Mouse (Mus musculus): ENCODE data around the gene Gpalpp1. TPM values are rescaled to one million over a fixed set of nuclear protein-coding genes. Genes with fewer than 3 reads are reported as not detected.
A peak's percentile ranks its signal among the peaks of the same experiment; 100 is the strongest.

Gpalpp1 gene
- total RNA-seq, 1 experiment = 7.9 TPM

DNA sequence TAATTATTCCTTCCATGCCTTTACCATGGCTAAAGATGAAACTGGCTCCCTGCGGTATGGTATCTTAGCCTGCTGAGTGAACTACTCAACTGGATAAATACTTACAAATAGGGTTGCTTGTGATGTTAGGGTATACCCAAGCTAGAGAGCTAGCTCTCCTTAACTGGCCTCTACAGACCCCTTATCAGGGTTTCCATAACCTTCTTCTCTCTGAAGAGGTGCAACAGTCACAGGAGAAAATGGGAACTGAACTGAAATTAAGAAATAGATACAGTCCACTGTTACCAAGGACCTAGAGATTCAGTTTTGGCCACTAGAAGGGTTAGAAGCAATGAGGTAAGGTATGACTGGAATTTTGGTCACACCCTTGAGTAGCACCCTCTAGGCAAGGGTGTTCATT is 34.7 kb upstream of the Gpalpp1 start:
- peaks cover 4 to 7% of the 10 kb centered on the region in 2 experiments; a peak in 1 of 4 replicates for H3K4me1 ChIP-seq (ENCODE audit: control insufficient read depth in 2 of 2, insufficient read depth in 2 of 2, low read length in 2 of 2, poor library complexity in 1 of 2)
- H3K4me3 ChIP-seq (ENCODE audit: insufficient read depth in 1 of 2, low read depth in 1 of 2, low read length in 2 of 2, poor library complexity in 1 of 2, severe bottlenecking in 1 of 2) = no peak overlapping the region
- no peaks in the 10 kb centered on the region for H3K9me3 ChIP-seq (ENCODE audit: control insufficient read depth, insufficient read depth, low read depth, low read length)
- no peak overlapping the region; the same call in 1 of the 2 replicates for H3K27ac ChIP-seq (ENCODE audit: insufficient read depth, low read depth, low read length, poor library complexity, severe bottlenecking)
- no peaks in the 10 kb centered on the region for H3K36me3 ChIP-seq (ENCODE audit: control insufficient read depth, insufficient read depth, low read length, poor library complexity, severe bottlenecking)
- no peak for DNase-seq (ENCODE audit: low read depth, low spot score)
- no peak overlapping the region for H3K9ac ChIP-seq (ENCODE audit: insufficient read depth, low read depth, low read length, poor library complexity, severe bottlenecking)
- TF ChIP-seq HCFC1 (IDR thresholded peaks at IDR 0.05; ENCODE audit: borderline replicate concordance, insufficient read depth, low read length) = no peak
- TF ChIP-seq CHD2 (IDR thresholded peaks at IDR 0.05; ENCODE audit: low read depth, low read length) = no peak
- TF ChIP-seq ZNF384 (IDR thresholded peaks at IDR 0.05; ENCODE audit: low read depth, low read length) = no peak
- no peak for TF ChIP-seq ZC3H11A (IDR thresholded peaks at IDR 0.05; ENCODE audit: borderline replicate concordance, low read depth, low read length)
- TF ChIP-seq MAFK (IDR thresholded peaks at IDR 0.05; ENCODE audit: insufficient read depth, low read depth, low read length) = no peak
- in situ Hi-C loops (cut with MboI; ENCODE audit: low sequenced_read_pairs in 2 of 2, unreplicated experiment in 2 of 2) = no loop called here

- Histone ChIP-seq H3K9me3 (ENCODE audit: control insufficient read depth, insufficient read depth, low read depth, low read length) (no peaks in the 10 kb centered on the region), H3K9ac (ENCODE audit: insufficient read depth, low read depth, low read length, poor library complexity, severe bottlenecking) (no peak overlapping the region), H3K4me1 (ENCODE audit: control insufficient read depth in 2 of 2, insufficient read depth in 2 of 2, low read length in 2 of 2, poor library complexity in 1 of 2) (peaks cover 2 to 6% of the 10 kb centered on the region in 2 experiments; a peak in 1 of 4 replicates), H3K4me3 (ENCODE audit: insufficient read depth in 1 of 2, low read depth in 1 of 2, low read length in 2 of 2, poor library complexity in 1 of 2, severe bottlenecking in 1 of 2) (no peak overlapping the region), H3K36me3 (ENCODE audit: control insufficient read depth, insufficient read depth, low read length, poor library complexity, severe bottlenecking) (peaks cover 32% of the 10 kb centered on the region), H3K27ac (ENCODE audit: insufficient read depth, low read depth, low read length, poor library complexity, severe bottlenecking) (no peak overlapping the region)
- in situ Hi-C loops (cut with MboI; ENCODE audit: low sequenced_read_pairs in 2 of 2, unreplicated experiment in 2 of 2) = no loop called here
- no peak for DNase-seq (ENCODE audit: low read depth, low spot score)
- TF ChIP-seq ZC3H11A (IDR thresholded peaks at IDR 0.05; ENCODE audit: borderline replicate concordance, low read depth, low read length) = no peak
- TF ChIP-seq ZNF384 (IDR thresholded peaks at IDR 0.05; ENCODE audit: low read depth, low read length) = peak; percentile 82
- no peak for TF ChIP-seq HCFC1 (IDR thresholded peaks at IDR 0.05; ENCODE audit: borderline replicate concordance, insufficient read depth, low read length)
- no peak for TF ChIP-seq MAFK (IDR thresholded peaks at IDR 0.05; ENCODE audit: insufficient read depth, low read depth, low read length)
These were observed 24.4 kb upstream of the Gpalpp1 start for GRCm38 (mm10) chr14:76134975-76135374.

- Histone ChIP-seq H3K4me3 (ENCODE audit: insufficient read depth in 1 of 2, low read depth in 1 of 2, low read length in 2 of 2, poor library complexity in 1 of 2, severe bottlenecking in 1 of 2) (no peak overlapping the region), H3K27ac (ENCODE audit: insufficient read depth, low read depth, low read length, poor library complexity, severe bottlenecking) (no peak overlapping the region), H3K9ac (ENCODE audit: insufficient read depth, low read depth, low read length, poor library complexity, severe bottlenecking) (no peak overlapping the region), H3K4me1 (ENCODE audit: control insufficient read depth in 2 of 2, insufficient read depth in 2 of 2, low read length in 2 of 2, poor library complexity in 1 of 2) (no peaks in the 10 kb centered on the region), H3K9me3 (ENCODE audit: control insufficient read depth, insufficient read depth, low read depth, low read length) (no peaks in the 10 kb centered on the region), H3K36me3 (ENCODE audit: control insufficient read depth, insufficient read depth, low read length, poor library complexity, severe bottlenecking) (peaks cover 42% of the 10 kb centered on the region)
- no peak for DNase-seq (ENCODE audit: low read depth, low spot score)
- in situ Hi-C loops (cut with MboI; ENCODE audit: low sequenced_read_pairs in 2 of 2, unreplicated experiment in 2 of 2) = no loop called here
- TF ChIP-seq ZNF384 (IDR thresholded peaks at IDR 0.05; ENCODE audit: low read depth, low read length) (no peak), HCFC1 (IDR thresholded peaks at IDR 0.05; ENCODE audit: borderline replicate concordance, insufficient read depth, low read length) (no peak), CHD2 (IDR thresholded peaks at IDR 0.05; ENCODE audit: low read depth, low read length) (no peak), ZC3H11A (IDR thresholded peaks at IDR 0.05; ENCODE audit: borderline replicate concordance, low read depth, low read length) (no peak), MAFK (IDR thresholded peaks at IDR 0.05; ENCODE audit: insufficient read depth, low read depth, low read length) (no peak)
These were observed 17.6 kb upstream of the Gpalpp1 start for GRCm38 (mm10) chr14:76128174-76128573.

DNA sequence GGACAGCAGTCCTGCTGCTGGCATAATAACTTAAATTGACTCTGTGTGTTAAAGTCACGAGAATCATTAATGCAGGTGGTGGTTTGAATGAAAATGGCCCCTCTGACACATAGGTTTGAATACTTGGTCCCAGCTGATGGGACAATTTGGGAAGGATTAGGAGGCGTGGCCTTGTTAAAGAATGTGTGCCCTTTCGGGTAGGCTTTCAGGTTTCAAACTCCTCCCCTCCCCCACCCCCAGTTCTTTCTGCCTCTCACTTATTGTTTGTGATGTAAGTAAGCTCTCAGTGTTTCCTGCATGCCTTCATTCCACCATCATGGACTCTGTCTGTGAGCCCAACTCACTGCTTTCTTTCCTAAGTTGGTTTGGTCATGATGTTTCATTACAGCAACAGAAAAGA is 16.8 kb upstream of the Gpalpp1 start:
- TF ChIP-seq ZC3H11A (IDR thresholded peaks at IDR 0.05; ENCODE audit: borderline replicate concordance, low read depth, low read length) = no peak
- no peak for TF ChIP-seq HCFC1 (IDR thresholded peaks at IDR 0.05; ENCODE audit: borderline replicate concordance, insufficient read depth, low read length)
- TF ChIP-seq CHD2 (IDR thresholded peaks at IDR 0.05; ENCODE audit: low read depth, low read length) = no peak
- Histone ChIP-seq H3K9me3 (ENCODE audit: control insufficient read depth, insufficient read depth, low read depth, low read length) (no peaks in the 10 kb centered on the region), H3K4me3 (ENCODE audit: insufficient read depth in 1 of 2, low read depth in 1 of 2, low read length in 2 of 2, poor library complexity in 1 of 2, severe bottlenecking in 1 of 2) (no peak overlapping the region), H3K36me3 (ENCODE audit: control insufficient read depth, insufficient read depth, low read length, poor library complexity, severe bottlenecking) (peaks cover 43% of the 10 kb centered on the region), H3K9ac (ENCODE audit: insufficient read depth, low read depth, low read length, poor library complexity, severe bottlenecking) (no peak overlapping the region), H3K27ac (ENCODE audit: insufficient read depth, low read depth, low read length, poor library complexity, severe bottlenecking) (no peak overlapping the region), H3K4me1 (ENCODE audit: control insufficient read depth in 2 of 2, insufficient read depth in 2 of 2, low read length in 2 of 2, poor library complexity in 1 of 2) (no peaks in the 10 kb centered on the region)
- in situ Hi-C loops (cut with MboI; ENCODE audit: low sequenced_read_pairs in 2 of 2, unreplicated experiment in 2 of 2) = no loop called here
- no peak for DNase-seq (ENCODE audit: low read depth, low spot score)

- H3K9ac ChIP-seq (ENCODE audit: insufficient read depth, low read depth, low read length, poor library complexity, severe bottlenecking) = no peak overlapping the region
- H3K4me3 ChIP-seq (ENCODE audit: insufficient read depth in 1 of 2, low read depth in 1 of 2, low read length in 2 of 2, poor library complexity in 1 of 2, severe bottlenecking in 1 of 2) = no peak overlapping the region
- no peak for DNase-seq (ENCODE audit: low read depth, low spot score)
- no peaks in the 10 kb centered on the region for H3K9me3 ChIP-seq (ENCODE audit: control insufficient read depth, insufficient read depth, low read depth, low read length)
- no peak overlapping the region for H3K27ac ChIP-seq (ENCODE audit: insufficient read depth, low read depth, low read length, poor library complexity, severe bottlenecking)
- no peak for TF ChIP-seq ZNF384 (IDR thresholded peaks at IDR 0.05; ENCODE audit: low read depth, low read length)
- TF ChIP-seq CHD2 (IDR thresholded peaks at IDR 0.05; ENCODE audit: low read depth, low read length) = no peak
- no peak for TF ChIP-seq HCFC1 (IDR thresholded peaks at IDR 0.05; ENCODE audit: borderline replicate concordance, insufficient read depth, low read length)
- peaks cover 37% of the 10 kb centered on the region for H3K36me3 ChIP-seq (ENCODE audit: control insufficient read depth, insufficient read depth, low read length, poor library complexity, severe bottlenecking)
- in situ Hi-C loops (cut with MboI; ENCODE audit: low sequenced_read_pairs in 2 of 2, unreplicated experiment in 2 of 2) = no loop called here
- H3K4me1 ChIP-seq (ENCODE audit: control insufficient read depth in 2 of 2, insufficient read depth in 2 of 2, low read length in 2 of 2, poor library complexity in 1 of 2) = no peaks in the 10 kb centered on the region
These were observed 12.1 kb upstream of the Gpalpp1 start for GRCm38 (mm10) chr14:76122663-76123058.

All from ES-E14 (cell line).